Mouse (Mus musculus): ENCODE data around the gene Dcdc2c.

DNA sequence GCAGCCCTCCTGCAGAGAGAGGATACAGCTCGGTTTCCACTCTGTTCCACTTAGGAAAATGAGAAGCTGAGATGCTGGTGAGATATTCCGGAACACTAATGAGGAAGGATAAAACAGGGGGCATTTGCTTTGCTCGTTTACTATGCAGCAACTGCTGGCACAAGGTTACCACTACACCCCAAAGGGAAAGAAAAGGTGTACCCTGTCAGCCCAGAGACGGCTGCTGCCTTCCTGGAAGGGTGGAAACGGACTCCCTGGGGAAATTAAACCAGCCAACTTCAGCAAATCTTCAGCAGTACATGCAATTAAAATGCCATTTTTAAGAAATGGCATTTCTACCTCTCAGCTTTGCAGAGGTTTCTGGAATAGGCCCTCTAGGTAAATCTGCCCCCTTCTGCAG is 150.8 kb downstream of the Dcdc2c start:
- TF ChIP-seq GATA1 (IDR thresholded peaks at IDR 0.05; ENCODE audit: borderline replicate concordance, low read length): no peak
- TF ChIP-seq FLI1 (IDR thresholded peaks at IDR 0.05; ENCODE audit: low read length): no peak
